Mouse (Mus musculus): ENCODE measurements around the gene Fam3b. TPM values are rescaled to one million over a fixed set of nuclear protein-coding genes. Genes with fewer than 3 reads are reported as not detected.

Fam3b gene
- polyA plus RNA-seq, 1 experiment from 2014 or later = not detected

- no peaks in the 10 kb centered on the region for H3K27me3 ChIP-seq
- in situ Hi-C loops (cut with MboI; ENCODE audit: low pct_unique_long_range_greater_than_20kb) = no loop called here
- ChIA-PET POLR2A (no interaction called here), CTCF (interaction anchor here (1.5 kb wide), 1 partner anchor 11 kb away, joined by 4 read pairs; no protein-coding TSS in a partner anchor)
- ATAC-seq = no peak
- DNase-seq (ENCODE audit: low read depth, low spot score) = no peak
- no peak for TF ChIP-seq CTCF (IDR thresholded peaks at IDR 0.05)
These were observed 86.6 kb downstream of the Fam3b start for GRCm38 (mm10) chr16:97428026-97428425.

- ATAC-seq (no peak), DNase-seq (ENCODE audit: low read depth, low spot score) (no peak)
- in situ Hi-C loops (cut with MboI; ENCODE audit: low pct_unique_long_range_greater_than_20kb) = no loop called here
- CTCF ChIA-PET = no interaction called here
- no peaks in the 10 kb centered on the region for H3K27me3 ChIP-seq
- POLR2A ChIA-PET = no interaction called here
- no peak for TF ChIP-seq CTCF (IDR thresholded peaks at IDR 0.05)
These were observed 91.0 kb downstream of the Fam3b start for GRCm38 (mm10) chr16:97423627-97424026.

GRCm38 (mm10) chr16:97421671-97422070 lies 92.9 kb downstream of the Fam3b start:
- CTCF ChIA-PET = interaction anchor here (1.0 kb wide), 1 partner anchor 16 kb away, joined by 3 read pairs; no protein-coding TSS in a partner anchor
- POLR2A ChIA-PET = no interaction called here
- no peaks in the 10 kb centered on the region for H3K27me3 ChIP-seq
- ATAC-seq (no peak), DNase-seq (ENCODE audit: low read depth, low spot score) (no peak)
- no peak for TF ChIP-seq CTCF (IDR thresholded peaks at IDR 0.05)
- in situ Hi-C loops (cut with MboI; ENCODE audit: low pct_unique_long_range_greater_than_20kb) = no loop called here

Other genes with a start within 250 kb of the Fam3b start
- gene Bace2, start 158.1 kb downstream of the Fam3b start, polyA plus RNA-seq (2021) = 24.6 TPM
- 2.5 TPM for gene Mx1, start 51.9 kb downstream of the Fam3b start, polyA plus RNA-seq (2021)
- 0.12 TPM for gene Tmprss2, start 96.4 kb upstream of the Fam3b start, polyA plus RNA-seq (2021)
- 2.3 TPM for gene Ripk4, start 249.0 kb upstream of the Fam3b start, polyA plus RNA-seq (2021)